Mouse (Mus musculus) frontal cortex, postnatal 36 days (tissue): ENCODE results near the gene Sdccag8.

Experiments used
- DNase-seq, 2 experiments: peaks; one replicate each; pipeline ENCODE4 v3.0.0; 2022; ENCODE audit warnings: low spot score in 2 of 2

Gene Sdccag8

GRCm38 (mm10) chr1:176814591-176815062 is at the start of gene Sdccag8:
Gene Sdccag8, plus strand, starts transcription at chr1:176814660.
- peak; percentile 92 to 97 for DNase-seq

- DNase-seq = no peak
Observed at GRCm38 (mm10) chr1:176774533-176774932, 39.9 kb upstream of the Sdccag8 start.

GRCm38 (mm10) chr1:176789326-176789725 is 25.1 kb upstream of the Sdccag8 start:
- DNase-seq = no peak

GRCm38 (mm10) chr1:176792175-176792574 is 22.3 kb upstream of the Sdccag8 start:
- no peak for DNase-seq

- no peak for DNase-seq
Observed at GRCm38 (mm10) chr1:176798673-176799072, 15.8 kb upstream of the Sdccag8 start.

- peak; percentile 55 to 63 for DNase-seq
Observed at GRCm38 (mm10) chr1:176800728-176801365, 13.6 kb upstream of the Sdccag8 start.

GRCm38 (mm10) chr1:176810161-176810560 is 4.3 kb upstream of the Sdccag8 start:
- DNase-seq = no peak

GRCm38 (mm10) chr1:176811892-176812291 is 2.6 kb upstream of the Sdccag8 start:
- DNase-seq = no peak

GRCm38 (mm10) chr1:176812491-176813291 is 1.8 kb upstream of the Sdccag8 start:
- DNase-seq = peak in 1 of 2 experiments; percentile 23

- peak; percentile 71 to 80 for DNase-seq
Observed at GRCm38 (mm10) chr1:176813292-176814035, 996 bp upstream of the Sdccag8 start.

- DNase-seq = peak; percentile 97 to 98
Observed at GRCm38 (mm10) chr1:176814036-176814420, 432 bp upstream of the Sdccag8 start, which contains the start of gene Cep170. Gene Cep170, minus strand, starts transcription at chr1:176814067.

- no peak for DNase-seq
Observed at GRCm38 (mm10) chr1:176816728-176817127, 2.3 kb downstream of the Sdccag8 start.

GRCm38 (mm10) chr1:176818147-176818546 is 3.7 kb downstream of the Sdccag8 start:
- no peak for DNase-seq

GRCm38 (mm10) chr1:176818763-176819162 is 4.3 kb downstream of the Sdccag8 start:
- no peak for DNase-seq

GRCm38 (mm10) chr1:176821929-176822328 is 7.5 kb downstream of the Sdccag8 start:
- no peak for DNase-seq

GRCm38 (mm10) chr1:176822949-176823348 is 8.5 kb downstream of the Sdccag8 start:
- no peak for DNase-seq

GRCm38 (mm10) chr1:176823889-176824288 is 9.4 kb downstream of the Sdccag8 start:
- no peak for DNase-seq

- DNase-seq = no peak
Observed at GRCm38 (mm10) chr1:176824611-176825010, 10.2 kb downstream of the Sdccag8 start.

- no peak for DNase-seq
Observed at GRCm38 (mm10) chr1:176825084-176825483, 10.6 kb downstream of the Sdccag8 start.

- no peak for DNase-seq
Observed at GRCm38 (mm10) chr1:176826186-176826585, 11.7 kb downstream of the Sdccag8 start.

GRCm38 (mm10) chr1:176826931-176827330 is 12.5 kb downstream of the Sdccag8 start:
- DNase-seq = no peak

GRCm38 (mm10) chr1:176827365-176827764 is 12.9 kb downstream of the Sdccag8 start:
- DNase-seq = no peak
